Mouse (Mus musculus): ENCODE results near the gene Nthl1. TPM values are rescaled to one million over a fixed set of nuclear protein-coding genes. Genes with fewer than 3 reads are reported as not detected.
A peak's percentile ranks its signal among the peaks of the same experiment; 100 is the strongest.

The Nthl1 gene
- total and polyA plus RNA-seq, 2 experiments from 2014 or later = 5.7 to 10.0 TPM

GRCm38 (mm10) chr17:24596471-24597183 lies 35.9 kb upstream of the Nthl1 start:
- no peak overlapping the region for H3K4me2 ChIP-seq (ENCODE audit: low read depth, low read length)
- H3K4me1 ChIP-seq (ENCODE audit: control insufficient read depth, insufficient read depth) = no peaks in the 10 kb centered on the region
- no peak for TF ChIP-seq CTCF (IDR thresholded peaks at IDR 0.05; ENCODE audit: low read depth)
- no peak for TF ChIP-seq EP300 (IDR thresholded peaks at IDR 0.05; ENCODE audit: low read depth)
- H3K9ac ChIP-seq (replicated peaks; ENCODE audit: low read depth, low read length) = no peak overlapping the region
- ATAC-seq (ENCODE audit: insufficient read depth, low read depth) (no peak), DNase-seq (ENCODE audit: low spot score) (peak; percentile 5)
- no peak overlapping the region for H3K27ac ChIP-seq (ENCODE audit: low read depth)
- no peaks in the 10 kb centered on the region for H3K9me3 ChIP-seq (replicated peaks; ENCODE audit: control insufficient read depth, low read length)
- H3K27me3 ChIP-seq (ENCODE audit: control insufficient read depth, insufficient read depth, low read length) = no peaks in the 10 kb centered on the region
- H3K36me3 ChIP-seq (replicated peaks; ENCODE audit: control insufficient read depth, insufficient read depth, low read length) = peaks cover 99% of the 10 kb centered on the region
- no peak overlapping the region for H3K4me3 ChIP-seq (ENCODE audit: low read depth, low read length)
- 84% methylated on average over 19 of the region's 19 CpGs for WGBS

- Histone ChIP-seq H3K9ac (replicated peaks; ENCODE audit: low read depth, low read length) (no peak overlapping the region), H3K9me3 (replicated peaks; ENCODE audit: control insufficient read depth, low read length) (no peaks in the 10 kb centered on the region), H3K4me1 (ENCODE audit: control insufficient read depth, insufficient read depth) (no peaks in the 10 kb centered on the region), H3K4me2 (ENCODE audit: low read depth, low read length) (no peak overlapping the region), H3K27ac (ENCODE audit: low read depth) (no peak overlapping the region), H3K4me3 (ENCODE audit: low read depth, low read length) (no peak overlapping the region), H3K36me3 (replicated peaks; ENCODE audit: control insufficient read depth, insufficient read depth, low read length) (peaks cover 99% of the 10 kb centered on the region), H3K27me3 (ENCODE audit: control insufficient read depth, insufficient read depth, low read length) (no peaks in the 10 kb centered on the region)
- peak; percentile 4 for DNase-seq (ENCODE audit: low spot score)
- 83% methylated on average over 3 of the region's 3 CpGs for WGBS
- ATAC-seq (ENCODE audit: insufficient read depth, low read depth) = no peak
- no peak for TF ChIP-seq EP300 (IDR thresholded peaks at IDR 0.05; ENCODE audit: low read depth)
- TF ChIP-seq CTCF (IDR thresholded peaks at IDR 0.05; ENCODE audit: low read depth) = no peak
Observed at GRCm38 (mm10) chr17:24597989-24598388, 34.5 kb upstream of the Nthl1 start.

- H3K4me2 ChIP-seq (ENCODE audit: low read depth, low read length) = no peak overlapping the region
- ATAC-seq (ENCODE audit: insufficient read depth, low read depth) (no peak), DNase-seq (ENCODE audit: low spot score) (no peak)
- H3K4me3 ChIP-seq (ENCODE audit: low read depth, low read length) = no peak overlapping the region
- H3K27ac ChIP-seq (ENCODE audit: low read depth) = no peak overlapping the region
- no peaks in the 10 kb centered on the region for H3K27me3 ChIP-seq (ENCODE audit: control insufficient read depth, insufficient read depth, low read length)
- no peak overlapping the region for H3K9ac ChIP-seq (replicated peaks; ENCODE audit: low read depth, low read length)
- no peaks in the 10 kb centered on the region for H3K9me3 ChIP-seq (replicated peaks; ENCODE audit: control insufficient read depth, low read length)
- no peak for TF ChIP-seq EP300 (IDR thresholded peaks at IDR 0.05; ENCODE audit: low read depth)
- TF ChIP-seq CTCF (IDR thresholded peaks at IDR 0.05; ENCODE audit: low read depth) = no peak
- 89% methylated on average over 3 of the region's 4 CpGs for WGBS
- H3K36me3 ChIP-seq (replicated peaks; ENCODE audit: control insufficient read depth, insufficient read depth, low read length) = peaks cover 91% of the 10 kb centered on the region
- H3K4me1 ChIP-seq (ENCODE audit: control insufficient read depth, insufficient read depth) = no peaks in the 10 kb centered on the region
Observed at GRCm38 (mm10) chr17:24600502-24600901, 32.0 kb upstream of the Nthl1 start.

GRCm38 (mm10) chr17:24603961-24604360 lies 28.5 kb upstream of the Nthl1 start:
- H3K36me3 ChIP-seq (replicated peaks; ENCODE audit: control insufficient read depth, insufficient read depth, low read length) = peaks cover 91% of the 10 kb centered on the region
- H3K9ac ChIP-seq (replicated peaks; ENCODE audit: low read depth, low read length) = no peak overlapping the region
- no peak overlapping the region for H3K4me2 ChIP-seq (ENCODE audit: low read depth, low read length)
- H3K4me1 ChIP-seq (ENCODE audit: control insufficient read depth, insufficient read depth) = no peaks in the 10 kb centered on the region
- WGBS = 86% methylated on average over 8 of the region's 8 CpGs
- DNase-seq (ENCODE audit: low spot score) = no peak
- H3K27ac ChIP-seq (ENCODE audit: low read depth) = no peak overlapping the region
- no peaks in the 10 kb centered on the region for H3K27me3 ChIP-seq (ENCODE audit: control insufficient read depth, insufficient read depth, low read length)
- no peak overlapping the region for H3K4me3 ChIP-seq (ENCODE audit: low read depth, low read length)
- TF ChIP-seq CTCF (IDR thresholded peaks at IDR 0.05; ENCODE audit: low read depth) (no peak), EP300 (IDR thresholded peaks at IDR 0.05; ENCODE audit: low read depth) (no peak)
- ATAC-seq (ENCODE audit: insufficient read depth, low read depth) = no peak
- no peaks in the 10 kb centered on the region for H3K9me3 ChIP-seq (replicated peaks; ENCODE audit: control insufficient read depth, low read length)

GRCm38 (mm10) chr17:24604557-24604956 lies 27.9 kb upstream of the Nthl1 start:
- peaks cover 85% of the 10 kb centered on the region for H3K36me3 ChIP-seq (replicated peaks; ENCODE audit: control insufficient read depth, insufficient read depth, low read length)

GRCm38 (mm10) chr17:24608370-24608769 lies 24.1 kb upstream of the Nthl1 start:
- WGBS = 84% methylated on average over 4 of the region's 4 CpGs
- ATAC-seq (ENCODE audit: insufficient read depth, low read depth) (no peak), DNase-seq (ENCODE audit: low spot score) (no peak)
- Histone ChIP-seq H3K27me3 (ENCODE audit: control insufficient read depth, insufficient read depth, low read length) (no peaks in the 10 kb centered on the region), H3K9me3 (replicated peaks; ENCODE audit: control insufficient read depth, low read length) (no peaks in the 10 kb centered on the region), H3K27ac (ENCODE audit: low read depth) (no peak overlapping the region), H3K4me1 (ENCODE audit: control insufficient read depth, insufficient read depth) (no peaks in the 10 kb centered on the region), H3K4me3 (ENCODE audit: low read depth, low read length) (no peak overlapping the region), H3K4me2 (ENCODE audit: low read depth, low read length) (no peak overlapping the region), H3K36me3 (replicated peaks; ENCODE audit: control insufficient read depth, insufficient read depth, low read length) (peaks cover 56% of the 10 kb centered on the region), H3K9ac (replicated peaks; ENCODE audit: low read depth, low read length) (no peak overlapping the region)
- TF ChIP-seq EP300 (IDR thresholded peaks at IDR 0.05; ENCODE audit: low read depth) (no peak), CTCF (IDR thresholded peaks at IDR 0.05; ENCODE audit: low read depth) (no peak)

More at GRCm38 (mm10) chr17:24604557-24604956, 27.9 kb upstream of the Nthl1 start:
- Histone ChIP-seq H3K27me3 (ENCODE audit: control insufficient read depth, insufficient read depth, low read length) (no peaks in the 10 kb centered on the region), H3K9ac (replicated peaks; ENCODE audit: low read depth, low read length) (no peak overlapping the region), H3K27ac (ENCODE audit: low read depth) (no peak overlapping the region), H3K4me3 (ENCODE audit: low read depth, low read length) (no peak overlapping the region), H3K4me2 (ENCODE audit: low read depth, low read length) (no peak overlapping the region), H3K9me3 (replicated peaks; ENCODE audit: control insufficient read depth, low read length) (no peaks in the 10 kb centered on the region), H3K4me1 (ENCODE audit: control insufficient read depth, insufficient read depth) (no peaks in the 10 kb centered on the region)
- TF ChIP-seq CTCF (IDR thresholded peaks at IDR 0.05; ENCODE audit: low read depth) (no peak), EP300 (IDR thresholded peaks at IDR 0.05; ENCODE audit: low read depth) (no peak)
- ATAC-seq (ENCODE audit: insufficient read depth, low read depth) (no peak), DNase-seq (ENCODE audit: low spot score) (no peak)
- 56% methylated on average over 3 of the region's 3 CpGs for WGBS
